Mouse (Mus musculus) megakaryocyte, embryonic 14.5 days (primary cell): ENCODE data around the gene Tomm40l.

Experiments
- FLI1 ChIP-seq: IDR thresholded peaks from 2 replicates; pipeline ENCODE4 v1.6.1; 2012; ENCODE audit warnings: low read length, inconsistent platforms, mixed read lengths
- GATA1 ChIP-seq: IDR thresholded peaks from 3 replicates; pipeline ENCODE4 v1.6.1; 2012; ENCODE audit warnings: mixed read lengths, low read length, inconsistent platforms, borderline replicate concordance

DNA sequence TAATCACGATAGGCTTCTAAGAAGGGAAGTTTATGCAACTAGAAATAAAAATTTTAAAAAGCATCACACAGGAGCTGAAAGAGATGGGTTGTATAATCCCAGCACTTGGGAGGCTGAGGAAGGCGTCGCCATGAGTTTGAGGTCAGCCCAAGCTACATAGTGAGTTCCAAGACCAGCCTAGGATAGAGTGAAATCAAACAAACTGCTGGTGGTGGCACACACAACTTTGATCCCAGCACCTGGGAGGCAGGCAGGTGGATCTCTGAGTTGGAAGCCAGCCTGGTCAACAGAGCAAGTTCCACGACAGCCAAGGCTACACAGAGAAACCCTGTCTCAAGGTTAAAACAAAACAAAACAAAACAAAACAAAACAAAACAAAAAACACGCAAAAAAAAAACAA, 10.0 kb upstream of the Tomm40l start:
- TF ChIP-seq FLI1 (no peak), GATA1 (no peak)
